Mouse (Mus musculus) MEL (cell line): ENCODE results near the gene P2ry6. TPM values are rescaled to one million over a fixed set of nuclear protein-coding genes. Genes with fewer than 3 reads are reported as not detected.

ENCODE experiments used
- DNase-seq: peaks from one replicate; pipeline ENCODE4 v3.0.0; 2011; ENCODE audit warnings: low read depth, low spot score
- H3K27ac ChIP-seq: 2 replicates; pipeline ENCODE4 v1.5.1; 2012; ENCODE audit warnings: low read depth, mild to moderate bottlenecking, control low read depth, low read length, moderate library complexity; ENCODE audit not compliant: control insufficient read depth
- H3K27me3 ChIP-seq, 2 experiments: fragments of 150-350 bp in 1 of 2; sonication (generic) in 1 of 2; 2 replicates each; pipeline ENCODE4 v1.6.1; 2012; ENCODE audit warnings: low read length in 2 of 2, mild to moderate bottlenecking in 2 of 2, improper control_type of control experiment in 1 of 2, moderate library complexity in 1 of 2; ENCODE audit not compliant: insufficient read depth in 2 of 2, control insufficient read depth in 1 of 2
- H3K36me3 ChIP-seq, 2 experiments: 2 replicates each; pipeline ENCODE4 v1.6.1; 2012 to 2014; ENCODE audit warnings: low read length in 2 of 2, improper control_type of control experiment in 1 of 2, inconsistent platforms in 1 of 2, mild to moderate bottlenecking in 1 of 2; ENCODE audit not compliant: insufficient read depth in 2 of 2, control insufficient read depth in 1 of 2
- H3K4me1 ChIP-seq, 2 experiments: fragments of 150-350 bp in 1 of 2; sonication (generic) in 1 of 2; 2 replicates each; pipeline ENCODE4 v1.6.1; 2012; ENCODE audit warnings: low read length in 2 of 2, improper control_type of control experiment in 1 of 2, mild to moderate bottlenecking in 1 of 2; ENCODE audit not compliant: insufficient read depth in 2 of 2, control insufficient read depth in 1 of 2
- H3K4me3 ChIP-seq, 2 experiments: fragments of 150-350 bp in 1 of 2; sonication (generic) in 1 of 2; 2 replicates each; pipeline ENCODE4 v1.5.1; 2012; ENCODE audit warnings: low read depth in 2 of 2, low read length in 2 of 2, mild to moderate bottlenecking in 2 of 2, moderate library complexity in 2 of 2, control low read depth in 1 of 2, improper control_type of control experiment in 1 of 2; ENCODE audit not compliant: control insufficient read depth in 1 of 2, insufficient read depth in 1 of 2
- H3K79me2 ChIP-seq: 2 replicates; pipeline ENCODE4 v1.6.1; 2012; ENCODE audit warnings: mild to moderate bottlenecking, low read length, moderate library complexity; ENCODE audit not compliant: control insufficient read depth, poor library complexity, insufficient read depth
- H3K9ac ChIP-seq: 2 replicates; pipeline ENCODE4 v1.6.1; 2012; ENCODE audit warnings: low read depth, mild to moderate bottlenecking, control low read depth, low read length, moderate library complexity; ENCODE audit not compliant: control insufficient read depth, poor library complexity, severe bottlenecking
- H3K9me3 ChIP-seq: fragments of 150-350 bp; sonication (generic); replicated peaks from 2 replicates; pipeline ENCODE4 v1.6.1; 2012; ENCODE audit warnings: mild to moderate bottlenecking, low read length, improper control_type of control experiment, moderate library complexity; ENCODE audit not compliant: insufficient read depth
- CTCF ChIP-seq, 3 experiments: IDR thresholded peaks in 2 of 3; conservative IDR thresholded peaks in 1 of 3; 2 replicates each; pipeline ENCODE4 v1.5.1; 2011 to 2012; ENCODE audit warnings: low read length in 3 of 3, low read depth in 2 of 3, mild to moderate bottlenecking in 2 of 3, improper control_type of control experiment in 1 of 3, inconsistent platforms in 1 of 3, mixed read lengths in 1 of 3, moderate library complexity in 1 of 3; ENCODE audit not compliant: control insufficient read depth in 1 of 3, insufficient read depth in 1 of 3, poor library complexity in 1 of 3, severe bottlenecking in 1 of 3
- E2F4 ChIP-seq: IDR thresholded peaks from 2 replicates; pipeline ENCODE4 v1.6.1; 2011; ENCODE audit warnings: low read depth, low read length, improper control_type of control experiment, borderline replicate concordance
- EP300 ChIP-seq, 2 experiments: IDR thresholded peaks; 2 replicates each; pipeline ENCODE4 v1.6.1; 2011; ENCODE audit warnings: improper control_type of control experiment in 2 of 2, low read length in 2 of 2, low read depth in 1 of 2, mild to moderate bottlenecking in 1 of 2
- ETS1 ChIP-seq: IDR thresholded peaks from 2 replicates; pipeline ENCODE4 v1.6.1; 2012; ENCODE audit warnings: low read depth, mild to moderate bottlenecking, inconsistent platforms, low read length, improper control_type of control experiment, moderate library complexity
- GABPA ChIP-seq: IDR thresholded peaks from 2 replicates; pipeline ENCODE4 v1.6.1; 2012; ENCODE audit warnings: low read depth, mild to moderate bottlenecking, inconsistent platforms, low read length, improper control_type of control experiment, moderate library complexity
- KAT2A ChIP-seq: conservative IDR thresholded peaks from 2 replicates; pipeline ENCODE4 v1.6.1; 2012; ENCODE audit warnings: low read depth, low read length, improper control_type of control experiment, inconsistent platforms
- MAX ChIP-seq: IDR thresholded peaks from 2 replicates; pipeline ENCODE4 v1.6.1; 2011; ENCODE audit warnings: low read length, improper control_type of control experiment
- MYB ChIP-seq: IDR thresholded peaks from 2 replicates; pipeline ENCODE4 v1.6.1; 2011; ENCODE audit warnings: mild to moderate bottlenecking, low read depth, low read length, improper control_type of control experiment
- MYC ChIP-seq: IDR thresholded peaks from 2 replicates; pipeline ENCODE4 v1.6.1; 2011; ENCODE audit warnings: low read depth, mild to moderate bottlenecking, low read length, improper control_type of control experiment, moderate library complexity
- POLR2AphosphoS2 ChIP-seq: IDR thresholded peaks from 2 replicates; pipeline ENCODE4 v1.6.1; 2011; ENCODE audit warnings: low read length, improper control_type of control experiment
- RCOR1 ChIP-seq: IDR thresholded peaks from 2 replicates; pipeline ENCODE4 v1.6.1; 2012; ENCODE audit warnings: low read depth, mild to moderate bottlenecking, inconsistent platforms, low read length, improper control_type of control experiment
- UBTF ChIP-seq: IDR thresholded peaks from 2 replicates; pipeline ENCODE4 v1.6.1; 2012; ENCODE audit warnings: low read depth, mild to moderate bottlenecking, inconsistent platforms, low read length, improper control_type of control experiment, moderate library complexity, borderline replicate concordance; ENCODE audit not compliant: insufficient read depth
- USF1 ChIP-seq: IDR thresholded peaks from 2 replicates; pipeline ENCODE4 v1.6.1; 2014; ENCODE audit warnings: low read depth, mild to moderate bottlenecking, inconsistent platforms, low read length, improper control_type of control experiment, moderate library complexity
- USF2 ChIP-seq, 2 experiments: IDR thresholded peaks; 2 replicates each; pipeline ENCODE4 v1.6.1; 2011 to 2012; ENCODE audit warnings: improper control_type of control experiment in 2 of 2, low read length in 2 of 2, borderline replicate concordance in 1 of 2, inconsistent platforms in 1 of 2, low read depth in 1 of 2, mild to moderate bottlenecking in 1 of 2; ENCODE audit not compliant: insufficient read depth in 1 of 2
- ZMIZ1 ChIP-seq: IDR thresholded peaks from 2 replicates; pipeline ENCODE4 v1.6.1; 2012; ENCODE audit warnings: low read depth, mild to moderate bottlenecking, inconsistent platforms, low read length, improper control_type of control experiment, moderate library complexity
- ZNF384 ChIP-seq: IDR thresholded peaks from 2 replicates; pipeline ENCODE4 v1.6.1; 2012; ENCODE audit warnings: low read depth, mild to moderate bottlenecking, inconsistent platforms, low read length, improper control_type of control experiment
- polyA plus RNA-seq, 2 experiments: library from polyadenylated mRNA; stranded (reverse) in 1 of 2; unstranded in 1 of 2; fragments of >175 nt in 1 of 2; fragments of >200 nt in 1 of 2; gene quantifications; 2 replicates each; pipeline versions ENCODE4 v1.2.1 to v1.2.4; 2012; ENCODE audit warnings: low replicate concordance in 2 of 2, low read depth in 1 of 2; ENCODE audit not compliant: insufficient read length in 2 of 2, insufficient read depth in 1 of 2, missing spikeins in 1 of 2
- total RNA-seq: library from RNA; depleted of rRNA; stranded (reverse); fragments of 300-350 nt; gene quantifications from 2 replicates; pipeline ENCODE4 v1.2.3, GENCODE M21; 2012

The P2ry6 gene
- total and polyA plus RNA-seq, 3 experiments, result not detected

GRCm38 (mm10) chr7:100993166-100993565 is 18.7 kb upstream of the P2ry6 start:
- Histone ChIP-seq H3K36me3 (peaks cover 0 to 6% of the 10 kb centered on the region in 2 experiments; a peak in 1 of 4 replicates), H3K4me1 (peaks cover 0 to 20% of the 10 kb centered on the region in 2 experiments; a peak in 2 of 4 replicates), H3K4me3 (no peak overlapping the region), H3K27me3 (no peaks in the 10 kb centered on the region), H3K27ac (no peak overlapping the region), H3K9me3 (no peaks in the 10 kb centered on the region), H3K9ac (no peak overlapping the region), H3K79me2 (no peaks in the 10 kb centered on the region)
- TF ChIP-seq MYC, result no peak
- TF ChIP-seq ZMIZ1, result no peak
- no peak for TF ChIP-seq KAT2A
- TF ChIP-seq ZNF384, result no peak
- TF ChIP-seq CTCF (IDR thresholded peaks at IDR 0.05 in 2 of 3, conservative IDR thresholded peaks at IDR 0.05 in 1 of 3; ENCODE audit: control insufficient read depth in 1 of 3, insufficient read depth in 1 of 3, low read depth in 2 of 3, low read length in 3 of 3, poor library complexity in 1 of 3, severe bottlenecking in 1 of 3), result no peak
- no peak for DNase-seq

GRCm38 (mm10) chr7:100991972-100992371 is 17.5 kb upstream of the P2ry6 start:
- H3K79me2 ChIP-seq, result no peaks in the 10 kb centered on the region
- peaks cover 0 to 15% of the 10 kb centered on the region in 2 experiments; a peak in 2 of 4 replicates for H3K4me1 ChIP-seq
- no peak overlapping the region for H3K27ac ChIP-seq
- no peak overlapping the region for H3K4me3 ChIP-seq
- no peak for DNase-seq
- TF ChIP-seq EP300 (IDR thresholded peaks at IDR 0.05; ENCODE audit: low read depth in 1 of 2, low read length in 2 of 2) (no peak), MYB (no peak), RCOR1 (no peak), ZNF384 (no peak), GABPA (no peak), MAX (no peak), UBTF (no peak), ETS1 (no peak), POLR2AphosphoS2 (no peak), E2F4 (no peak), USF2 (IDR thresholded peaks at IDR 0.05; ENCODE audit: borderline replicate concordance in 1 of 2, insufficient read depth in 1 of 2, low read depth in 1 of 2, low read length in 2 of 2) (no peak), USF1 (no peak)
- H3K36me3 ChIP-seq, result peaks cover 0 to 5% of the 10 kb centered on the region in 2 experiments; a peak in 1 of 4 replicates
- H3K27me3 ChIP-seq, result no peaks in the 10 kb centered on the region
- no peak overlapping the region for H3K9ac ChIP-seq
- no peaks in the 10 kb centered on the region for H3K9me3 ChIP-seq
